Mouse (Mus musculus): ENCODE data around the gene Pde1b. TPM values are rescaled to one million over a fixed set of nuclear protein-coding genes. Genes with fewer than 3 reads are reported as not detected.

Pde1b gene
- total RNA-seq, 2 experiments from 2014 or later = 0.26 to 0.44 TPM

DNA sequence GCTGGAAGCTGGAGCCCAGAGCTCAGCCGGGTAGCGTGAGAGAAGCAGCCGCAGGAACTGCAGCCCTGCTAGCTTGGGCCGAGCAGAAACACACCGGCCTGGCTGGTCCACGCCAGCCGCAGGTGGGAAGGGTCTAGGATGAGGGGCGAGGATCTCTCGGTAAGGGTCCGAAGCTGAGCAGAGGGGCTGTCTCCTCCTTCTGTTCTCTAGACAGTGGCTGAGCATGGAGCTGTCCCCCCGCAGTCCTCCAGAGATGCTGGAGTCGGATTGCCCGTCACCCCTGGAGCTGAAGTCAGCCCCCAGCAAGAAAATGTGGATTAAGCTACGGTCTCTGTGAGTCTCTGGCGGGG, 392 bp downstream of the Pde1b start:
- intact Hi-C loops (cut with DNase I) = no loop called here
- DNase-seq = no peak

GRCm38 (mm10) chr15:103503660-103504059, 826 bp downstream of the Pde1b start:
- intact Hi-C loops (cut with DNase I) = no loop called here
- no peak for DNase-seq

GRCm38 (mm10) chr15:103509317-103509716, 6.5 kb downstream of the Pde1b start:
- no peak for DNase-seq
- intact Hi-C loops (cut with DNase I) = no loop called here

- intact Hi-C loops (cut with DNase I) = no loop called here
- DNase-seq = no peak
Observed at GRCm38 (mm10) chr15:103511652-103512051, 8.8 kb downstream of the Pde1b start.

DNA sequence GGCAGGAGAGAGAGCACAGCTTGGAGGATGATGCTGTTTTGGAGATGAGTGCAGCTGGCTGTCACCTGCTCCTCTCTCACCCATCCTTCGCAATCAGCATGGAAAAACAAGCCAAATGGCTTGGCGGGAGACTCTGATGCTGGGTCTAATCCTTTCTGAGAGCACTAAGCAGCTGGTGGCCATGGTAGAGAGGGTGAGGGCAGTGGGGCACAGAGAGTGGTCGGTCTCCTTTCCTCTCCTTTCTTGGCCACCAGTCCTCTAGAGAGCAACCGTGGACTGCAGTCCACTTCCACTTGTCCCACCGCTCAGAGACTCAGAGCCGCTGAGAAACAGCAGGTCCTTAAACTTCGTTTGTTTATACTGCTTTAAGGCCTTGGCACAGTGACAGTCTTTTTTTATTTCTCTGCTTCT, 10.8 kb downstream of the Pde1b start:
- DNase-seq = no peak
- intact Hi-C loops (cut with DNase I) = no loop called here

DNA sequence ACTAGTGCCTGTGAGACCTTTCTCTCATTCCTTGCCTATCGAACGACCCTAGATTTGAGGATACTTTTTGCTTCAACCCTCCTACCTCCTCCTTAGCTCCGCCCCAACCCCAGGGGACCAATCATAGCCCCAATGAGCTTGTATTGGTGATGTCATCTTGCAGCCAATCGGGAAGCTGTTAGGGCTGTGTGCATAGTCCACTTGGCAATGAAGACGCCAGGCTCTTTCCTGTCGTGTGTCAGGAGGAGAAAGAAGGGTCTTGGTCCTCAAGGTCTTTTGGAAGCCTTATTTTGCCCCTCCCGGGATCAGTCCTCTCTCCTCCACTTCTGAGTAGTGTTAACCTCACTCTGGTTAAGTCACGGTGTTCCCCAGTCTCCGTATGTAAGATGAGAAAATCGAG, 11.3 kb downstream of the Pde1b start:
- DNase-seq = peak; percentile 41 to 62
- intact Hi-C loops (cut with DNase I) = no loop called here

DNA sequence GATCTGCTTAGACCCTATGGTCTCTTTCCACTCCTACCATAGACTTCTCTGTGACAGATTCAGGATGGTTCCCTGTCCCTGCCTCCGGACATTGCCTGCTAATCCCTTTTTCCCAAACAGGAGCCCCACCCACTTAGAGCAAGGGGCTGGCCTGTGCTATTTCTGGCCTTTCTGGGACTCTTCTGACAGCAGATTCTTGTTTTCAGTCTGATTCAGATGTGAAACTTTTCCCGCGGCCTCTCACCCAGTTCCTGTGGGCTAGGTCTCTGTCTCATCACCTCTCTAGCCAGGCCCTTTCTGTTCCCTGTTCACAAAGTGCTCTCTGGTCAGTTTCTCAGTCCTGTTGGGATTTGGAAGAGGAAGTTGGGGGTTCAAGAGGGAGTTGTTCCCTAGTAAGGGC, 12.1 kb downstream of the Pde1b start:
- intact Hi-C loops (cut with DNase I) = no loop called here
- no peak for DNase-seq

DNA sequence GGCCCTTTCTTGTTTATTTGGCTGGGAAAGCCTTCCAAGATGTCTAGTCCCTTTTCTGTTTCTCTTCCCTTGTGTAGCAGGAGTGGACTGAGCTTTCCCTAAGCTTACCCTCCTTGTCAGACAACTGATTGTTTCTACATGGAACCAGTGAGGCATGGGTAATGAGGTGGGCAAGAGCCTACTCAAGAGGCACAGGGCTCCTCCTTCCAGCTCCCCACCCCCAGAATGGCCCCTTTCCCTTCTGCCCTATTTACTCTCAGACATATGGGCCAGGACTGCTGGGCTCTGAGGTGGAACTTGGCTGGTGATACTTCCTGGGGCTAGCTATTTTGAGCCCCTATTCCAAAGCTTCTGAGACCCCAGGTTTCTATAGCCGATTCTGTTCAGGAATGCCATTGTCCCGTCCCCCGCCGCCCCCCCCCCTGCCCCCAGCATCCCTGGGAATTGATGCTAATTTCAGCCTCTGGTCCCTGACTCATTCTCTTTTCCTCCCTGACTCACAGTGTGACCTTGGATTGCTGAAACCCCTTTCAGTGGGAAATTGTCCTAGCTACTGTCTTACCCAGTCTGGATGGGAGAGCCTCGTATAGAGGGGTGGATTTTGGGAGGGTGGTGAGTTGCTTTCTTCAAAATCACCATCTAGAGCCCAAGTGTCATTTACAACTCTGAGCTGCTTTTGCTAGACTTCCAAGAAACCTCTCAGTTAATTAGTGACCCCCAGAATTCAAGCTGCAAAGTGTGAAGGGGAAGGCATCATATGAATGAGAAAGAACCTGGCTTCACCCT, 16.0 kb downstream of the Pde1b start:
- no peak for DNase-seq
- intact Hi-C loops (cut with DNase I) = no loop called here

DNA sequence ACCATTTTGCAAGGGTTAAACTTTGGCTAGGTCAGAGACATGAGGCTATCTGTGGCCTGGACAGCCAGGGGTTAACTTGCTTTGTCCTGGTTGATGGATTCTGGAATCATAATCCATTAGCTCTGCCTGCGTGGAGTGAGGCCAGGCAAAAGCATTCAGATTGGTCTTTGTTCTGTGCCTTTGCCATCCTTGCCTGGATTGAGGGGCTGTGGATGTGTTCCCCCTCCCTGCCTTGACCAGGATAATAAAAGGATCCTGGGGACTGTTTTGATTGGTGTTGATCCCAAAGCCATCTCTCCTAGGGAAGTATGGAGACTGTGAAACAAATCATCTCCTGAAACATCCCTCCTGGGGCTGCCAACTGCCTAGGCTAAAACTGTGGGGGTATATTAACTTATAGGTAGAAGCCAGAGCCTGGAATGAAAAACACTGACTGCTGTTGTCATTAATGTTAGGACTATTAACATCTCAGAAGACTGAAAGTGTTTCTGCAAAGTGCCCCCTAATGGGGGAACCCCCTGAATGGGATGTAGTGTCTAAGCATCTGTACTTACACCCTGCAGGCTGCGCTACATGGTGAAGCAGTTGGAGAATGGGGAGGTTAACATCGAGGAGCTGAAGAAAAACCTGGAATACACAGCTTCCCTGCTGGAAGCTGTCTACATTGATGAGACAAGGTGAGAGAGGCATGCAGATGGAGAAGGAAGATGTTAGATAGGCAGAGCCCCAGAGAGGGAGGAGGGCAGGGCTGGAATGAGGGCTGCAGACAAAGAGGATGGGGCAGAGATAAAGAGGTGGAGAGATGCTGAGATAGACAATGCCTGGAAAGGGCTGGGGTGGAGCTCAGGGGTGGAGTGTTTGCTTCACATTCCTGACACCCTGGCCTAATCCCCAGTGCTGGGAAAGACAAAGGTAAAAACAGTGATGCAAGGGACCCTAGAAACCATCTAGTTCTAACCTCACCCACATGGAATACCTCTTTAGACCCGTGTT, 16.8 kb downstream of the Pde1b start:
- intact Hi-C loops (cut with DNase I) = no loop called here
- DNase-seq = no peak

DNA sequence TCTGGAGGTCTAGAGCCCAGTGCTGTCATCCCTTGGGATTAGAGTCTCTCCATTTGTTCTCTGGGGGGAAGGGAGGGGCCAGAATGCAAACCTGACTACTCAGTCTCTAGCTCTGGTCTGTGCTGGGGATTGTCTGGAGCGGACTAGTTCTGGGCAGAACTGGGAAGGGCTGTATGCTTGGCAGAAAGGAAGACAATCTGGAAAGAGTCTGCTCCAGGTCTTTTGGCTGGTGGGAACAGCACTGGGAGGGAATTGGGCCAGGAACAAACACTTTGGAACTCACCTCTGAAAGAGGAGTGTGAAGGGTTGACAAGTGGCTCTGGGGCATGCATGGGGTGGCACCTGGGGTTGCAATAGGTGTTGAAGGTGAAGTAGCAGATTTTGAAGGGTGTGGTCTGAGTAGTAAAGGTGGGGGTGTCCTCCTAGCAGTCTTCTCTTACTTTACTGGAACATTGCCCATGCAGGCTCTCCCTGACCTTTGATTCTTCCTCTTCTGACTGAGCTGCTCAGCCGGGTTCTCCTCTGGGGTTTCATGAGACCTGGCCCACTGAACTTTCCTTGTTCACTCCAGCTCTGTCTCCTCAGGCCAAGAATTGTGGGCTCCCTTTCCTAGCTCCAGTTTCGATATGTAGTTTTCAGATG, 19.7 kb downstream of the Pde1b start:
- DNase-seq = no peak
- intact Hi-C loops (cut with DNase I) = no loop called here

DNA sequence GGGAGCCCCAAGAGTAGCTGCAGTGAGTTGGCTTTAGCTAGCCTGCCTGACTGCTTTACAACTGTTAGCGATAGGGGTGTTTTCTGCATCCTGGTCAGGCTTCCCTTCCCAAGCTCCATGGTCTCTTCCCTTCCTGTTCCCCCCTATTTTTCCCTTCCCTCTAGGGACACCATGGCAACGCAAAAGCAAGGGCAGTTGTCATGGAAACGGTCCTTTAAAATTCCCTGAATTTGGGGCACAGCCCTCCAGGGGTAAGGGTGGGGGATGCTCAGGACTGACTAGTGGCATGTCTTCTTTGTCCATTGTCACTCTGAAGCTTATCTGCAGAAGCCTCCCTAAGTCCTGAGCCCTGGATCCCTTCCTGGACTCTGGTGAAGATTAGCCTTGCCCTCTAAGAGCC, 20.3 kb downstream of the Pde1b start:
- intact Hi-C loops (cut with DNase I) = no loop called here
- DNase-seq = no peak

GRCm38 (mm10) chr15:103530372-103530771, 27.5 kb downstream of the Pde1b start:
- intact Hi-C loops (cut with DNase I) = no loop called here

GRCm38 (mm10) chr15:103534054-103534620, 31.3 kb downstream of the Pde1b start:
- no peak for DNase-seq

More at GRCm38 (mm10) chr15:103530372-103530771, 27.5 kb downstream of the Pde1b start:
- no peak for DNase-seq

DNA sequence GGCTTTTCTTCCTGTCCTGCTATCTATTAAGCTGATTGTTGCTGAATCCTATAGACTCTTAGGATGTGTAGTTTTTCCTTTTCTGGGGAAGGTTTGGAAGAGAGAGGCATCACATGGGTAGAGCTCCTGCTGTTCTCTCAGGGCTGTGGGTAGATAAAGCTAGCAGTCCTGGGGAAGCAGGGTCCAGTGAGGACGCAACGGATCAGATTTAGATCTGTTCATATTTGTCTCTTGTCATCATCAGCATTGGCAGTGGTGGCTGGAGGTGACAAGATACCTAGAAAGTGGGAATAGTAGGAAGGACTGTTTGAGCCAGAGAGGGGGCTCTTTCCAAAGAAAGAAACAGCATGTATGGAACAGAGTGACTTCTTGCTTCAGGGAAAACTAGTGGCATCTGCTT, 32.2 kb downstream of the Pde1b start:
- DNase-seq = no peak
- intact Hi-C loops (cut with DNase I) = no loop called here

More at GRCm38 (mm10) chr15:103534054-103534620, 31.3 kb downstream of the Pde1b start:
- intact Hi-C loops (cut with DNase I) = no loop called here

GRCm38 (mm10) chr15:103535786-103536185, 33.0 kb downstream of the Pde1b start:
- intact Hi-C loops (cut with DNase I) = no loop called here
- DNase-seq = no peak

DNA sequence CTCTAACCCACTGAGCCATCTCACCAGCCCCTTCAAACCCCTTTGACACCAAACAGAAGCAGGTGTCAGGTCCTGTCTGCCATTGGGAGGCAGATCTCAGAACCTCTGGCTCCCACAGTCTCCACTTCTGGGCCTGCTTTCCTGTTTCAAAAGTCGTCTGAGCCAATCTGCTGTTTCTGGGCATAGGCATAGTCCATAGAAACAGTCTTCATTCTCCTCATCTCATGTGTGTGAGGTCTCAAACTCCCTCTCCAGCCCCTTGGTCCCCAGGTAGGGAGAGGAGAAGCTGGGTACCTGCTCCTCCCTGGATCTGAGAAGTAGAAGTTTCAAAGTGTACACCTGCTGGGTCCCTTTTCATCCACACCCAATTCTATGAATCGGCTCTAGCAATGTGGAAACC, 33.6 kb downstream of the Pde1b start:
- no peak for DNase-seq
- intact Hi-C loops (cut with DNase I) = no loop called here

- intact Hi-C loops (cut with DNase I) = no loop called here
- DNase-seq = no peak
Observed at GRCm38 (mm10) chr15:103537011-103537821, 34.4 kb downstream of the Pde1b start.

DNA sequence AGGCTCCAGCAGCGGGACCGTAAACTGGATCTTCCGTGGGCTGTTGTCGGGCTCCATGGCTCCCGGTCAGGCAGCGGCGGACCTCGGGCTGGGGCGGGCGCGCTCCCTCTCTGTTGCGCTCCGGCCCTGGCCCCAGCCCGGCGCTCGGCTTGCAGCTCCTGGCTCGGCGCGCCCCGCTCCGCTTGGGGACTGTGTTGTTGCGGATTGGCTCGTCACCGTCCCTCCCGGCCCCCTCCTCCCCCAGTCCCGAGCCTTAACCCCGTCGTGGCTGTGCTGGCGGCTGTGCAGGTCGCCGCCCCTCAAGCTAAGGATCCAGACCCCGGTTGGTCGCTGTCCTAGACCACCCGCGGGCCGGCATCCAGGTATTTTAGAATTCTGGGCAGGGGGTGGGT, 35.0 kb downstream of the Pde1b start, which contains the start of gene Ppp1r1a:
Gene Ppp1r1a (minus strand): TSS at position 182 of the 392 bp plus-strand sequence.
- peak; percentile 44 to 48 for DNase-seq
- intact Hi-C loops (cut with DNase I) = no loop called here

GRCm38 (mm10) chr15:103539259-103539658, 36.4 kb downstream of the Pde1b start:
- DNase-seq = no peak
- intact Hi-C loops (cut with DNase I) = no loop called here

- DNase-seq = no peak
- intact Hi-C loops (cut with DNase I) = no loop called here
Observed at GRCm38 (mm10) chr15:103540646-103541045, 37.8 kb downstream of the Pde1b start.

All from gastrocnemius, postnatal 36 days (tissue).